Mouse (Mus musculus): Measurements from ENCODE around the gene Tefm.
A peak's percentile ranks its signal among the peaks of the same experiment; 100 is the strongest.
"Not testable (repeated sequence)": the region's sequence is repeated elsewhere in the genome, so short reads cannot be mapped to it uniquely, and the experiment has no call there.

Tefm gene

DNA sequence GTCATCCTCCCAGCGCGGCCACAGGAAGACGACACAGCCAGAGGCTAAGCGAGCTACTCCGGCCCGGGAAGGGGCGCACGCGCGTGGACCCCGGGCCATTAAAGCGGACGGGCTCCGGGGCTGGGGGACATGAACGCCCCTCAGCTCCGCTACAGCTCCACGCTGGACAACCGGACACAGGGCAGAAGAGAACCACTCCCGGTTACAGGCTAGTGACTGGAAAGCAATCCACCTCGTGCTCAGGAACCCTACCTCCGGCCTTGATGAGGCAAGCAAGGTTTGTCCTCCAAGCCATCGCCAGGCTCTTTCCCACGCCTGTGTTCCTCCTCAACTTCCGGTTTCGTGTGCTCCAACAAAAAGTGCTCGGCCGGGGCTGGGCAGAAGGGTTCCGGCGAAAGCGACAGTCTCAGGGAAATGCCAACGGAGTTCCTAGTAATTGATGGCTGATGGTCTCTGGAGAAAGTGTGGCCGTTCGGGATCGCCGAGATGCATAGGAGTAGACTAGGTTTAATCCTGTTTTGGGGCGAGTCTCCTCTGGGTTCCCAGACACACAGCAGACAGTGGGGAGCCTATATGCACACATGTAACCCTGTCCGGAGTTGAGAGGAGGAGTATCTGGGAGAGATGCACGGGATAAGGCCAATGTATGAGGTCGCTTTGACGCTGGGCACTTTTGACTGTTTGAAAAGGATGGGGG lies at the start of gene Tefm:
TSS of gene Tefm (minus strand) at position 351 of the 697 bp plus-strand sequence.
- peak; percentile 71 to 72 for DNase-seq (ENCODE audit: low read depth in 2 of 2, low spot score in 2 of 2)

DNA sequence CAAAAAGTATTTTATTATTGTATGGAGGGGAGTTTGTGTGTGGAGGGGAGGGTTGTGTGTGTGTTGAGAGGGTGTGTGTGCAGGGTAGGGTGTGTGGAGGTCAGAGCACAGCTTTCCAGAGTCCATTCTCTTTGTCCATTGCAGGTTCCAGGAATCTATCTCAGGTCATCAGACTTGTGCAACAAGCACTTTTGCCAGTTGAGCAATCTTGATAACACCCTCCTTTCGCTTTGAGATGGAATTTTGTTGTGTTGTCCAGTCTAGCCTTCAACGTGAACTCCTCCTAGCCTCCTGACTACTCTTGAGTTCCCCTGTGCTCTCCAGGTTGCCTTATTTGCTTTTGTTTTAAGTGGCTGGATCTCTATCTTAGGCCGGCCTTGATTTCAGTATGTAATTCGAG lies 48.3 kb upstream of the Tefm start:
- DNase-seq (ENCODE audit: low read depth in 2 of 2, low spot score in 2 of 2), result no peak

DNA sequence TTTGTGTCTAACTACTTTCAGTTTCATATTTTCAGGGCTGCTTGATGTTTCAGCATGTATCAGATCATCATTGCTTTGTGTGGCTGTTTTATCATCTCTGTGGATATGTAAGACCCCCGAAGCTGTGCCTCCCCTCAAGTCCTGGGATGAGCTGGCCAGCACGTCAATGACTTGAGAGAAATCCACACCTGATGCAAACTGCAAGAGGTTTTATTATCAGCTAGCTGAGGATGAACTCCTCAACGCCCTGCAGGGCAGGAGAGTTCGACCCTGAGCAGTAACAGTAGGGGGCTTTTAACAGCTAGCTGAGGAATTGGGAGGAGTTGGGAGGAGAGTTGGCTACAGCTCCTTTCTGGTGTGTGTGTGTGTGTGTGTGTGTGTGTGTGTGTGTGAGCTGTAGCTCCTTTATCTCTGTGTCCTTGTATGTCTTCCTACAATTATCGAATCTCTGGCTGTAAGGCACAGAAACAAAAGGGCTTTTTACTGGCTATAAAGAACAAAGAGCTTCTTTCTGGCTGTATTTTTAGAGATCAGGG lies 43.5 kb upstream of the Tefm start:
- DNase-seq (ENCODE audit: low read depth in 2 of 2, low spot score in 2 of 2), result not testable (repeated sequence)

DNA sequence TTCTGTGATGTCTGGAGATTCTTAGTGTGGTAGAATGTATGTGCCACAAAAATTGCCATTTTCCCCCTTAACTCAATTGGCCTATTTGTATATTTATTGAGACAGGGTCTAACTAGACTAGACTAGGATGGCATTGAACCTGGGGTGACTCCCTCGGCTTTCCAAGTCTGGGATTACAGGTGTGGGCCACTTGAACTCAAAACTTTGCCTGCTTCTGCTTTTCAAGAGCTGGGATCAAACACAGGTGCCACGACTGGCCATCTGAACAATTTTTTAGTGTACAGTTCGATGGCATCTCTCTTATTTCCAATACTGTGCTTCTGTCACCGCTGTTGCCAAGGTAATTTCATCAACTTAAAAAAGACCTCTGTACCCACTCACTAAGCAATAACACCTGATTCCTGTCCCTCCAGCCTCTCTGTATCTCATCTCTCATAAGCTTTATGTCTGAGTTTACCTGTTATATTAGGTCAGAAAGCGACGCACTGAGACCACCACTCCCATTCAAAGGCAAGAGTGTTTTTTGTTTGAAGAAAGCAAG lies 42.6 kb upstream of the Tefm start:
- DNase-seq (ENCODE audit: low read depth in 2 of 2, low spot score in 2 of 2), result no peak

DNA sequence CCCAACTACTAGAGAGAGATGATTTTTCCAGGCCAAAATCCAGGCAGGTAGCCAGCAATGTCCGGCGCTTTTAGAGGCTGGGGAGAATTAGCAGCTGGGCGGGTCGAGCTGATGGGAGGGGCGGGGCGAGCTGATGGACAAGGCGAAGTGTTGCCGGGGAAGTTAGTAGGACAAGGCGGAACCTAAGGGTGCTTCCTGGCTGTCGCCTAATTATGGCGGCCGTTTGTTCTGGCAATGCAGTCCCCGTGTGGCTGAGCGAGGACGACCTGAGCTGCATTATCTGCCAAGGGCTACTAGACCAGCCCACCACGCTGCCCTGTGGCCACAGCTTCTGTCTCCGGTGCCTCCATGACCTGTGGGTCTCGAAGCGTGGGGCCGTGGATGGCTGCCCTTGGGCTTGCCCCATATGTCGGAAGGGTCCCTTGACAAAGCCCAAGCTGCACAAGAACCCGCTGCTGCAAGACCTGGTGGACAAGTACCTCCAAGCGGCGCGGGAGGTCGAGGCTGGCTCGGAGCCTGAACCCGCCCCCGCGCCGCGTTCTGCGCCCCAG lies 41.8 kb upstream of the Tefm start, which contains the start of gene Rnf135:
TSS of gene Rnf135 (plus strand) at position 147 of the 551 bp plus-strand sequence.
- DNase-seq (ENCODE audit: low read depth in 2 of 2, low spot score in 2 of 2), result peak; percentile 18 to 41

DNA sequence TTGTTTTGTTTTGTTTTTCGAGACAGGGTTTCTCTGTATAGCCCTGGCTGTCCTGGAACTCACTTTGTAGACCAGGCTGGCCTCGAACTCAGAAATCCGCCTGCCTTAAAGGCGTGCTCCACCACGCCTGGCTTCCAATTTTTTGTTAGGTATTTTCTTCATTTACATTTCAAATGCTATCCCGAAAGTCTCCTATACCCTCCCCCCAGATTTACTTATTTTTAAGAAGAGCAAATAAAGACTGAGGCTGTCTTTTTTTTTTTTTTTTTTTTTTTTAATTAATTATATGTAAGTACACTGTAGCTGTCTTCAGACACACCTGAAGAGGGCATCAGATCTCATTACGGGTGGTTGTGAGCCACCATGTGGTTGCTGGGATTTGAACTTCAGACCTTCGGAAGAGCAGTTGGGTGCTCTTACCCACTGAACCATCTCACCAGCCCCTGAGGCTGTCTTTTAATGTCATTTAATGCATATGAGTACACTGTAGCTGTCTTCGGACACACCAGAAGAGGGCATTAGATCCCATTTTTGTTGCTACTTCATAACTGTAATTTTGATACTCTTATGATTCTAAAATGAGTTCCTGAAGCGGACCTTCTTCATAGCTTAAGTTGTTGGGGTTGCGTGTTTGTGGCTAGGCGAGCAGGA lies 41.2 kb upstream of the Tefm start:
- DNase-seq (ENCODE audit: low read depth in 2 of 2, low spot score in 2 of 2), result not testable (repeated sequence)

DNA sequence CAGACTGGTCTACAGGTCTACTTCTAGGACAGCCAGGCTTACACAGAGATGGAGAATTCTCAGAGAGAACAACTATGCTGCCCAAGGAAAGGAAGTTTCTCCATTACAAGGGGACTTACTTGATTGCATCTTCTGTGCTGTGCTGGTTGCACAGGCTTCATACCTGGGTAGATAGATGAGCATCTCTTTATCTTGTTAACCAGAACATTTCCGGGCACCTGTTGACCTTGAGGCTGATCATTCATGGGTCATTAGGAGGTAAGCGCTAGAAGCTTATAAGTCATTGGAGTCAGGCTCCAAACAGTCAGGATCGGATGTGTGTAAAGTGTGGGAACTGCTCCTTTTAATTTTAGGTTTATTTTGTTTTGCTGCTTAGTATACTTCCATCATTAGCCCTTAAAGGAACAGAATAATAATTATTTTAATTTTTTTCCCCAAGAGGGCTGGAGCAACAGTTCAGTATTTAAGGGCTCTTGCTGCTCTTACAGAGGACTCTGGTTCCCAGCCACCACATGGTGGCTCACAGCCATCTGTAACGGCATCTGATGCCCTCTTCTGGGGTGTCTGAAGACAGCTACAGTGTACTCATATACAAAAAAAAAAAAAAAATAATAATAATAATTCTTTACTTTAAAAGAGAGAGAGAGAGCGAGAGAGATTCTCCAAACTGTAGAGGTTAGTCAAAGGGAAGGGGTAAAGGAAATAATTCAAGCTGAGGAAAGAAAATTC lies 39.2 kb upstream of the Tefm start:
- no peak for DNase-seq (ENCODE audit: low read depth in 2 of 2, low spot score in 2 of 2)

DNA sequence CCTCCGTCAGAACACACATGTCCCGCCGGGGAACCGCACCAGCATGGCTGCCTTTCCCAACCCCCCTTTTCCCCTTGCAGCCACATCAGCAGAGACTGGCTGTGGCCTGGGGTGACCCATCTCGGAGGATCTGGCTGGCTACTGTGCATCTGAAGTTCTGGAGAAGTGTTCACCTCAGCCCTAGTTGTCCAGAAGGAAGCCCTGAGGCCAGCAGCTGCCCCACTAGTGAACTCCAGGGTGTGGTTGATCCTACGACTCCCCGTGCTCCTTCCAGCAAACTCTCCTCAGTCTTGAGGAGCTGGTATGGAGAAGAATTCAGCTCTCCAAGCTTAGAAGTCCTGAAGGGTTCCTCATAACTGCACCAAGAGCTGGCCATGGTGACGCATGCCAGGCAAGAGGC lies 36.3 kb upstream of the Tefm start:
- no peak for DNase-seq (ENCODE audit: low read depth in 2 of 2, low spot score in 2 of 2)

DNA sequence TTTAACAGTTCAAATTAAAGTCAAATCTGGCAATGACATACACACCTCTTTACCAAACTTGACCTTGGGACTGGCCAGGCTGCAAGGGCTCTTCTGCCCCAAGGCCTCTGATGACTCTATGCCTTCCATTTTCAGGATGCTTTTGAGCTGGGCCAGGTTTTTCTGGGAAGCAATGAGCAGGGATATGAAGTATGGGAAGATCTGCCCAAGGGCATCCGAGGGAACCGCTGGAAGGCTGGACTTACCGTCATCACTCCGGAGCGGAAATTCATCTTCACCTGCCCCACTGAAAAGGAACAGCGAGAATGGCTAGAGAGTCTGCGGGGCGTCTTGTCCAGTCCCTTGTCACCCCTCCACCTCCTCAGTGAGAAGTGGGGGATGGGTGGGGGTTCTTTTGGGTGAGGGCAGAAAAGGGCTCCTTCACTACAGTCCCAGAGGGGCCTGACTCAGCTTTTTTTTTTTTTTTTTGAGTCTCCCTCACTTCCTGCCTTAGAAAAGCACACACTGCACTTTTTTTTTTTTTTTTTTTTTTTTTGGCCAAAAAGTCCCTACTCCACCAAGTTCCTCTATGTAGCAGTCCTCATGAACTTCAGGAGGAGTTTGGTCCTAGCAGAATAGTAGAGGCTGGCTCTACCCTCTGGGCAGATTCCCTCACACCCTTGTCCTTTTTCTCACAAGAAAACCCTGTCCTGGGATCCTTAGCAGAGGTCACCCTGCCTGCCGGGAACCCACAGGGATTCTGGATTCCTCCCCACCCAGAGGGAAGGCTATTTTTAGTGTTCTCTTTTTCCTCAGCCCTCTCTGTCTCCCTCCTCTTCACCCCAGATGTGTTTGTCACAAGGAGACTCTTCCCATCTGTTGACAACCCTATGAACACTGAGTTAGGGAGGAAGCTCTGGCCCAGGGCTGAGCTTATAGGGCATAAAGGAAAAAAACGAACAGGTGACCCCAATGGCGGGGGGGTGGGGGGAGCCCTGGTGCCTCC lies 35.2 kb upstream of the Tefm start:
- DNase-seq (ENCODE audit: low read depth in 2 of 2, low spot score in 2 of 2), result no peak

DNA sequence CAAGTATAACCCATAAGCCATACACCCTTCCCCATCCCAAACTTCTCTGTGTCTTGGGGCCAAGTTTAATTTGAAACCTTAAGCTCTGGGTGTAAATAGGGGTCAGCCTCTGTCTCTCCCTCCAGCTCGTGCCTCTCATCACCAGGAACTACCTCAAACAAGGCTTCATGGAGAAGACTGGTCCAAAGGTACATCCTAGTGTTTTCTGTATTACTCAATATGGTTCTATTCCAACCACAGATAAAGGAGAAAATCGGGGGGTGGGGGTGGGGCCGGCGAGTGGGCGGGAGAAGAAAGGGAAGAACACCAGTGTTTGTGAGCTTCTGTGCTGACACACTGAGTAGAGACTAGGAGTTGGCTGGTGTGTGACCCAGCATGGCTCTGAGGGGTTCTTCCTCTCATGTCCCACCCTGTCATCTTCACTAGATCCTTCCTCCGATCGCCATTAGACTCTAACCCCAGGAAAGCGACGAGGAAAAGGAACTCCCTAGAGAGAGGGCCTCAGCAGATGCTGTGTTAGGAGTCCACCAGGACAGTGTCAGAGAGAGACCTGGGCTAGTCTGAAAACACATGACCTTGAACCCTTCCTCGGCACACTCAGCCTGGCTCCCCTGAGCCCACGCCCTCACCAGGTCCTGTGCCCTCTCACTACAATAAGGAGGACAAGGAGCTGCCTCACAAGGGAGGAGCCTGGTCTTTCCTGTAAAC lies 32.1 kb upstream of the Tefm start:
- no peak for DNase-seq (ENCODE audit: low read depth in 2 of 2, low spot score in 2 of 2)

DNA sequence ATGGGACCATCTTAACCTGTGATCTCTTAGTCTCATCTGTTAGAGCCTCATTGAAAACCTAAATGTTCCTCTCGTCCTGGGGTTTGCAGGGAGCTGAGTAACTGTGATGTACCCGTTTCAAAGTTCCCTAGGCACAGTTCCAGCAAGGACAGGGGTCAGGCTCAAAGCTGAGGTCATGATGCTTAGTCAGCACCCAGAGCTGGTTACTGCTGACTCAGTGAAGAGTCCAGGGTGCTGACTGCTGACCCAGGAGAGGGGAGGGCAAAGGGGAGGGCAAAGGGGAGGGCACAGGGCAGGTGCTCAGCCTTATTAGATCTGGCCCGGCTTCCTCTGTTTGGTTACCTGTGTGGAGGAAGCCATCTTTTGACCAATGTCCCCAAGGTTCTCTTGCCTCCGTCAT lies 29.9 kb upstream of the Tefm start:
- DNase-seq (ENCODE audit: low read depth in 2 of 2, low spot score in 2 of 2), result no peak

DNA sequence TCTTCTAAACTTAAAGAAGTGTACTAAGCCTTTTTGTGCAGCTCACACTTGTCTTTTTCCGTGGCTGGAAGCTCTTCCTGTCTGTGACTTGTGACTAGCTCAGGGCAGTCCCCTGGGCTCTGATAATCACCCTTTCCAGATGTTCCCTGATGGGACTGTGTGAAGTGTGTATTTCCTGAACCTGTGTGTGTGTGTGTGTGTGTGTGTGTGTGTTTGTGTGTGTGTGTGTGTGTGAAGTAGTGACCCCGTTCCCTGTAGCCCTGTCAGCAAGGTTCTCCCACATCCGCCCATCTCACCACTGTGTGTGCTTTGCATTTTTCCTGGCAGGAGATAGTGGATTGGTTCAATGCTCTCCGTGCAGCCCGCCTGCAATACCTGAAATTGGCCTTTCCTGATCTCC lies 28.4 kb upstream of the Tefm start:
- no peak for DNase-seq (ENCODE audit: low read depth in 2 of 2, low spot score in 2 of 2)

DNA sequence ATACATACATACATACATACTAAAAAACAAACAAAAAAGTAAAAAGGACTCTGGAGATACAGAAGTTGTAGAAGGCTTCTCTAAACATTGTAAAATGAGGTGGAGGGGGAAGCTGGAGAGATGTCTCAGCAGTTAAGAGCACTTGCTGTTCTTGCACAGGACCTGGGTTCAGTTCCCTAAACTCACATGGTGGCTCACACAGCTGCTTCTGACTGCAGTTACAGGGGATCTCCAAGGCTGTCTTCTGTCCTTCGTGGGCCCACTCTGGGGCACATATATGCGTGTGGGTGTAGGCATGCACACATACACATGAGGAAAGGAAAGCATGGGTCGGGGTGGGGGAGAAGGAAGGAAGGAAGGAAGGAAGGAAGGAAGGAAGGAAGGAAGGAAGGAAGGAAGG lies 27.7 kb upstream of the Tefm start:
- no peak for DNase-seq (ENCODE audit: low read depth in 2 of 2, low spot score in 2 of 2)

DNA sequence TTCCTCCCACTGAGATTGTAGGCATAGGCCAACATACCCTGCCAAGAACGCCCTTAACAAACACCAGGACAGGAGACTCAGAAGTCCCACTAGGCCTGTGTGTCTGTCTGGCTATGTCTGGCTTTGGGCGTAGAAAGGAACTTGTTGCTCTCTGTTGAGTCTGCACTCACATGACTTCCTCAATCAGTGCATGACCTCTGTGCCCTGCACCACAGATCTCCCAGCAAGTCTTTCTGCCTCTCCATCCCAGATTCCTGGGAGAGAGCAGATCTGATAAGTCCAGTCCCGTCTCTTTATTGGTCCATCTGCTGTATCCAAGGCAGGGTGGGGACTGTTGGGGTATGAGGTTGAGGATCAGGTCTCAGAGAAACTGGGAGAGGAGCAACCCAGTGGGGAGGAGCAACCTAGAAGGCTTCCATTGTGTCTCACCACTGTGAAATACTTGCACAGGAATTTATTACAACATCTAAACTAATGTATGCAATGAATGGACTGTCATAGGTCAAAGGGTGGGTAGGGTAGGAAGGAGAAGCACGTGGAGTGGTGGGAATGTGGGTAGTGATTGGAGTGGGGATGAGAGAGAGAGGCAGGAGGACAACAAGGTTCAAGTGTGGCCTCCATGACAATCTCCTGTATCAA lies 26.8 kb upstream of the Tefm start:
- DNase-seq (ENCODE audit: low read depth in 2 of 2, low spot score in 2 of 2), result no peak

DNA sequence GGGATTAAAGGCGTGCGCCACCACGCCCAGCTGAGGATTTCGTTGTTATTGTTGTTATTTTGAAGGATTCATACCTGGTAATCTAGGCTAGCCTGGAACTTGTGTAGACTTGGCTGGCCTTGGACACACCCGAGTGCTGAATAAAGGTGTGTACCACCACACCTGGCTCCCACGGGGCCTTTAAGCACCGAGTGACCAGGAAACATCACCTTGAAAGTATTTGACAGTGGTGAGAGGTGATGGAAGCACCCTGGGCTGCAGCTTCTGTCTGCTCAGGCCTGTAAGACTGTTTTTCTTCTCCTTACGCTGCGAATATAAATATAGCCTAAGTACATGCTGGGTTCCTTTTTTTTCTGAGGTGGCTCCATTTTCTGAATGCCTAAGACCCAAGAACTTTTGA lies 26.1 kb upstream of the Tefm start:
- DNase-seq (ENCODE audit: low read depth in 2 of 2, low spot score in 2 of 2), result no peak

DNA sequence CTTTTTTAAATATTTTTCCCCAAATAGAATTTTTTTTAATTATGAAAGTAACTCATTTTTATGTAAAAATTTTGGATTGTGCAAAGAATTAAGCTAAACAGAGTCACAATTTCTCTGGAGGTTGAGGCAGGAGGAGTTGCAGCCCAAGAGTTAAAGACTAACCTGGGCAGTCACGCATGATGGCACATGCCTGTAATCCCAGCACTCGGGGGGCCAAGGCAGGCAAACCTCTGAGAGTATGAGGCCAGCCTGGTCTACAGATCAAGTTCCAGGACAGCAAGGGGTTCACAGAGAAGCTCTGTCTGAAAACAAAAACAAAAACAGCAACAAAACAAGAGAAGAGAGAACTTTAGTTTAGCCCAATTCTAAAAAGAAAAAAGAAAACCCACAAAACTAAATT lies 22.2 kb upstream of the Tefm start:
- DNase-seq (ENCODE audit: low read depth in 2 of 2, low spot score in 2 of 2), result no peak

DNA sequence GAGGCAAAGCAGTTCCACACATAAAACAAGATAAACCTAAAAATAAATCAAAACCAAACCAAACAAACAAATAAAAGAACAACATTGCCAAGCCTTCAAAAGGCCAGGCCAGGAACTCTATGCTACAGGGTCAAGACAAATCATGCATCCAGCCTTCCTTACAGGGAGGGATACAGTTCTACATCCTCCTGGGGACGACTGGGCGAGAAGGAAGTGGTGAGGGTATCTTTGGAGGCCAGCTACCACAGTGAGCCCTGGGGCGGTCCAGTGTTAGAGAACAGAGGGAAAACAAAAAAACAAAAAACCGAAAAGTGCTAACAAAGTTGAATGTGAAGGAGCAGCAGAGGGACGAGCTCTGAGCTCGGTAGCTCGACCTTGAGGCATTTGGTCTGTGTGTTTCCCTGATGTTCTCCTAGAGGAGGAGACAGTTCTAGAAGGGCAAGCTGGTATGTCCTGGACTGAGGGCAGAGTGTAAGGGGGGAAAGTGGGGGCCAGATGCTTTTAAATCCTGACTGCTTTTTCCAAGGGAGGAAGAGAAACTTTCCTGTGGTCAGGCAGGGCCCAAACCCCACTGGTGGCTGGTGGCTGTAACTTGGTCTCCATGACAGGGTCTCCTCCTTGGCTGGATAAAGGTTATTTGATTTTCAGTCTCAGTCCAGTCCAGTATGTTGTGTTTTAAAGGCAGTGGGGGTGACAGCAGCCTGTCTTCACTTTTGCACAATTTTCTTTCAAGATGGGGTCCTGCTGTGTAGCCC lies 21.6 kb upstream of the Tefm start:
- DNase-seq (ENCODE audit: low read depth in 2 of 2, low spot score in 2 of 2), result no peak

DNA sequence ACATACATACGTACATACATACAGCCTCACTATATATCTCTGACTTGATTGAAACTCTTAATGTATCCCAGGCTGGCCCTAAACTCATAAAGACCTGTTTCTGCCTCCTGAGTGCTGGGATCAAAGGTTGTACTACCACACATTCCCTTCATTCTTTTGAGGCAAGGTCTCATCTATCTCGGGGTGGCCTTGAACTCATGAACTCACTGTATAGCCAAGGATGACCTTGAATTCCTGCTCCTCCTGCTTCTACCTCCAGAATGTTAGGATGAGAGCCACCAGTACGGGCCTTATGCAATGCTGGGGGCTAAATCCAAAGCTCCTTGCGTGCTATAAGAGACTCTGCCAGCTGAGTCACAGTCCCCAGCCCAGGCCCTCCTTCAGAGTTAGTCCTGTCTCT lies 19.1 kb upstream of the Tefm start:
- no peak for DNase-seq (ENCODE audit: low read depth in 2 of 2, low spot score in 2 of 2)
